Mouse (Mus musculus) C2C12 (cell line): ENCODE results near the gene C2cd5.

Experiments used
- CTCF ChIP-seq: IDR thresholded peaks from one replicate; pipeline ENCODE4 v1.5.1; 2011; ENCODE audit not compliant: control insufficient read depth, insufficient read depth, insufficient read length
- MYOG ChIP-seq: IDR thresholded peaks from one replicate; pipeline ENCODE4 v1.6.1; 2011; ENCODE audit not compliant: control insufficient read depth, insufficient read length; ENCODE audit errors: extremely low read depth
- USF1 ChIP-seq: IDR thresholded peaks from one replicate; pipeline ENCODE4 v1.6.1; 2011; ENCODE audit warnings: low read depth, mild to moderate bottlenecking, control low read depth, moderate library complexity

GRCm38 (mm10) chr6:143068181-143068915 lies 31.6 kb downstream of the C2cd5 start:
- TF ChIP-seq CTCF (no peak), MYOG (no peak), USF1 (no peak)
